Mouse (Mus musculus): ENCODE results near the gene Tomm34. TPM values are rescaled to one million over a fixed set of nuclear protein-coding genes. Genes with fewer than 3 reads are reported as not detected.

Gene Tomm34
- total and polyA plus RNA-seq, 3 experiments, result 18.5 to 28.7 (median 22.9) TPM

DNA sequence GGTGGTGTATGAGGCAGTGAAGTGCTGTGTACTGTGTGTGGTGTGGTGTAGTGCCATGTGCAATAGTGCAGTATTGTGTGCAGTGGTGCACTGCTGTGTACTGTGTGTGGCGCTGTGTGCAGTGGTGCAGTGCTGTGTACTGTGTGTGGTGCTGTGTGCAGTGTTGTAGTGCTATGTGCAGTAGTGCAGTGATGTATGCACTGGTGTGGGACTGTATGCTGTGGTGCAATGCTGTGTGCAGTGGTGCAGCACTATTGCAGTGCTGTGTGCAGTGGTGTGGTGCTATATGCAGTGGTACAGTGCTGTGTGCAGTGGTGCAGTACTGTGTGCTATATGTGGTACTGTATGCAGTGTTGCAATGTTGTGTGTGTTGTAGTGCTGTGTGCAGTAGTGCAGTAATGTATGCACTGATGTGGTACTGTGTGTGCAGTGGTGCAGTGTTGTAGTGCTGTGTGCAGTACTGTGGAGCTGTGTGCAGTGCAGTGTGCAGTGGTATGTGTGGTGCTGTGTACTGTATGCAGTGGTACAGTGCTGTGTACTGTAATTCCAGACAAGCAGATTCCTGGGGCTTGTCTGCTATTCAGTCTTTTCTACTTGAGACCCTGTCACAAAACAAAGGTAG lies 32.5 kb downstream of the Tomm34 start:
- Histone ChIP-seq H3K27me3 (ENCODE audit: control insufficient read depth, insufficient read depth, low read length) (no peaks in the 10 kb centered on the region), H3K27ac (no peak overlapping the region), H3K79me2 (replicated peaks; ENCODE audit: control insufficient read depth, insufficient read depth, low read length) (no peaks in the 10 kb centered on the region), H3K4me1 (ENCODE audit: control insufficient read depth, insufficient read depth, low read length) (no peaks in the 10 kb centered on the region), H3K4me3 (no peak overlapping the region), H3K9ac (ENCODE audit: low read depth, low read length) (no peak overlapping the region), H3K36me3 (ENCODE audit: control insufficient read depth, insufficient read depth, low read length) (no peaks in the 10 kb centered on the region)
- intact Hi-C loops (cut with DNase I), result no loop called here
- 96% methylated on average over 1 of the region's 1 CpGs for WGBS
- TF ChIP-seq CTCF (IDR thresholded peaks at IDR 0.05) (no peak), POLR2A (IDR thresholded peaks at IDR 0.05; ENCODE audit: insufficient read depth, low read depth, low read length) (no peak), EP300 (IDR thresholded peaks at IDR 0.05; ENCODE audit: insufficient read depth, low read depth, low read length) (no peak)
- DNase-seq, result no peak

DNA sequence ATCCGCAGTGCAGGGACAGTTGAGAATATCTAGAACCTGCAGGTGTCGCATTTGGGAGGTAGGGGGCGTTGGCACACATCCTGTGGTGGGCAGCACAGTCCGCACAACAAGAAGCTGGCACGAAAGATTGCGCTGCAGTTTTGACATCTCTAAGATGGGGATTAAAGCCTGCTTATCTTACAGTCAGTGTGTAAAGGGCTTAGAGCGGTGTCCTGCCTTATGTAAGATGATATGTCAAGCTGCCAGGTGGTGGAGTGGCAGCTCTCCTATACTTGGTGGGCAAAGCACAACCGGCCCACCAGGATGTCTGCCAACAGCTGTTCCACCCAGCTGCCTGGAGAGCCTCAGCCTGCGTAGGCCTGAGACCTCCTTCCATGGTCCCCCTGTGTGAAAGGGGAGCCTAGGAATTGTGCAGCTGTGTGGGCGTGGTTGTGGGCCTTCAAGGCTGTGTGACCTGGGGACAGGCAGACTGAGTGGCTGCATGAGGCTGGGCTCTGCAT lies 34.4 kb downstream of the Tomm34 start:
- H3K27me3 ChIP-seq (ENCODE audit: control insufficient read depth, insufficient read depth, low read length), result no peaks in the 10 kb centered on the region
- no peak overlapping the region for H3K27ac ChIP-seq
- H3K79me2 ChIP-seq (replicated peaks; ENCODE audit: control insufficient read depth, insufficient read depth, low read length), result no peaks in the 10 kb centered on the region
- intact Hi-C loops (cut with DNase I), result no loop called here
- H3K4me3 ChIP-seq, result no peak overlapping the region
- WGBS, result 45% methylated on average over 10 of the region's 10 CpGs
- no peak for TF ChIP-seq CTCF (IDR thresholded peaks at IDR 0.05)
- no peak overlapping the region for H3K9ac ChIP-seq (ENCODE audit: low read depth, low read length)
- no peaks in the 10 kb centered on the region for H3K36me3 ChIP-seq (ENCODE audit: control insufficient read depth, insufficient read depth, low read length)
- H3K4me1 ChIP-seq (ENCODE audit: control insufficient read depth, insufficient read depth, low read length), result no peaks in the 10 kb centered on the region
- no peak for DNase-seq

DNA sequence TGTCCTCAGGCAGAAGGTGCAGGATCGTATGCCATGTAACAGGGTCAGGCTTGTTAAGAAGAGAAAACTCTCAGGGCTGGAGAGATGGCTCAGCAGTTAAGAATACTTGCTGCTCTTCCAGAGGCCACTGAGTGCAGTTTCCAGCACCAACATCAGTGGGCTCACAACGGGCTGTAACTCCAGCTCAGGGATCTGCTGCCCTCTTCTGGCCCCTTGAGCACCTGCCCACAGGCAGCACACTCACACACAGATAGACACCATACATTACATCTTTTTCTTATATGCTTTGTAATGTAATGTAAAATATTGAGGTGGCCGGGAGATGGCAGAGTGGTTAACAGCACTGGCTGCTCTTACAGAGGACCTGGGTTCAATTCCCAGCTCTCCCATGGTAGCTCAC lies 38.0 kb downstream of the Tomm34 start:
- no peak for TF ChIP-seq POLR2A (IDR thresholded peaks at IDR 0.05; ENCODE audit: insufficient read depth, low read depth, low read length)
- no peak for DNase-seq
- Histone ChIP-seq H3K4me1 (ENCODE audit: control insufficient read depth, insufficient read depth, low read length) (no peaks in the 10 kb centered on the region), H3K4me3 (no peak overlapping the region), H3K27ac (no peak overlapping the region), H3K36me3 (ENCODE audit: control insufficient read depth, insufficient read depth, low read length) (no peaks in the 10 kb centered on the region), H3K27me3 (ENCODE audit: control insufficient read depth, insufficient read depth, low read length) (no peaks in the 10 kb centered on the region), H3K9ac (ENCODE audit: low read depth, low read length) (no peak overlapping the region), H3K79me2 (replicated peaks; ENCODE audit: control insufficient read depth, insufficient read depth, low read length) (no peaks in the 10 kb centered on the region)
- 96% methylated on average over 3 of the region's 3 CpGs for WGBS
- intact Hi-C loops (cut with DNase I), result no loop called here

DNA sequence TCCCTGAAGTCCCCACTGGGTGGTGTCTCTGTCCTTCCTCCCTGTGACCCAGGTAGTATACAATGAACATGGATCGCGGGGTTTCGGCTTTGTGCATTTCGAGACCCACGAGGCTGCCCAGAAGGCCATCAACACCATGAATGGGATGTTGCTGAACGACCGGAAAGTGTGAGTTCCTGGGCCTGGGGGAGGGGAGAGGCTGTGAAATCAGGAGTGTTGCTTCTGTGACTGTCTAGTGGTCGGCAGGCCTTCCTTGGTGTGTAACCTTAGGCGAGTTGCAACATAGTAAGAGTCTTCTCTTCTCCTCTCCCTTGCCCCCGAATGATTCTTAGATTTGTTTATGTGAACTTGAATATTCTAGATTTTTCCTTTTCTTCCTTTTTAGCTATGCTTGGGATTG lies 39.8 kb downstream of the Tomm34 start:
- Histone ChIP-seq H3K36me3 (ENCODE audit: control insufficient read depth, insufficient read depth, low read length) (no peaks in the 10 kb centered on the region), H3K27me3 (ENCODE audit: control insufficient read depth, insufficient read depth, low read length) (no peaks in the 10 kb centered on the region), H3K27ac (no peak overlapping the region), H3K79me2 (replicated peaks; ENCODE audit: control insufficient read depth, insufficient read depth, low read length) (no peaks in the 10 kb centered on the region), H3K4me3 (no peak overlapping the region), H3K4me1 (ENCODE audit: control insufficient read depth, insufficient read depth, low read length) (no peaks in the 10 kb centered on the region), H3K9ac (ENCODE audit: low read depth, low read length) (no peak overlapping the region)
- TF ChIP-seq CTCF (IDR thresholded peaks at IDR 0.05) (no peak), EP300 (IDR thresholded peaks at IDR 0.05; ENCODE audit: insufficient read depth, low read depth, low read length) (no peak), POLR2A (IDR thresholded peaks at IDR 0.05; ENCODE audit: insufficient read depth, low read depth, low read length) (no peak)
- 65% methylated on average over 10 of the region's 10 CpGs for WGBS
- no peak for DNase-seq
- intact Hi-C loops (cut with DNase I), result no loop called here

DNA sequence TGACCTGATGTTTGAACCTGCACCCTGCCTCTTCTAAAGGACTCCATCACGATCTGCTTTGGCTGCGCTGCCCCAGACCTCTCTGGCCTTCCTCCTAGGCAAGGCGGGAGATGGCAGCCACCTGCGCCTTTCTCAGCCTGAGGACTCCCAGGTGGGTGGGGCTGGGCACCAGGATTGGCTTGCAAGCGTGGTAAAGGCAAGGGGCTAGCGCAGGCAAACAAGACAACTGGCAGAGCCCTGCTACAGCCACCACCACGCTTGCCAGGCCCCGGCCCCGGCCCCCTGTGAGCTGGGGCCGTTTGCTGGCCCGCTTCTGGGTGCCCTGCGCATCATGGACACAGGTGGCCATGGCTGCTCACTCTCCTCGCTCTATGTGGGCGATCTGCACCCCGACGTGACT lies 45.8 kb downstream of the Tomm34 start, which contains the start of gene Pabpc1l:
Pabpc1l (plus strand) TSS at position 301 of the 400 bp plus-strand sequence.
- no peak within 1 kb of the TSS for H3K4me3 ChIP-seq
- H3K4me1 ChIP-seq (ENCODE audit: control insufficient read depth, insufficient read depth, low read length), result no peaks in the 10 kb centered on the region
- DNase-seq, result no peak
- H3K36me3 ChIP-seq (ENCODE audit: control insufficient read depth, insufficient read depth, low read length), result no peaks in the 10 kb centered on the region
- TF ChIP-seq EP300 (IDR thresholded peaks at IDR 0.05; ENCODE audit: insufficient read depth, low read depth, low read length) (no peak), CTCF (IDR thresholded peaks at IDR 0.05) (no peak), POLR2A (IDR thresholded peaks at IDR 0.05; ENCODE audit: insufficient read depth, low read depth, low read length) (no peak)
- WGBS, result 85% methylated on average over 16 of the region's 16 CpGs
- no peaks in the 10 kb centered on the region for H3K79me2 ChIP-seq (replicated peaks; ENCODE audit: control insufficient read depth, insufficient read depth, low read length)
- H3K27ac ChIP-seq, result no peak within 1 kb of the TSS
- intact Hi-C loops (cut with DNase I), result no loop called here
- no peaks in the 10 kb centered on the region for H3K27me3 ChIP-seq (ENCODE audit: control insufficient read depth, insufficient read depth, low read length)
- H3K9ac ChIP-seq (ENCODE audit: low read depth, low read length), result no peak within 1 kb of the TSS

DNA sequence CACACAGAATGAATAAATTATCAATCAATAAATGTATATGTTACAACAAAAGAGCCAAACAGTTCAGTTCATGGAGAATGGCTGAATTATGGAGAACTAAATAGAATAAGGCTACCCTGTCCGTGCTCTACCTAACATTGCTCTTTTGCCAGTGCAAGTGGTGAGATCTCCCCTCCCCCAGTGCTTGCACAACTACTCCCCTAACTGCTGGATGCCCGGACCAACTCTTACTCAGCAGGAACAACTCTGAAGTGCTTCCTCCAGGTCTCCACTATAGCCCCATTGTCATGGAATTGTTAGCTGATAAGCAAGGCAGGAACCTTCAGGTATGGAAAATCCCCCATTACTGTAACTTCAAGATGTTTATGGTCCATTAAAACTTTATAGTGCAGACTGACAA lies 48.9 kb downstream of the Tomm34 start:
- Histone ChIP-seq H3K4me1 (ENCODE audit: control insufficient read depth, insufficient read depth, low read length) (no peaks in the 10 kb centered on the region), H3K9ac (ENCODE audit: low read depth, low read length) (no peak overlapping the region), H3K4me3 (no peak overlapping the region), H3K27me3 (ENCODE audit: control insufficient read depth, insufficient read depth, low read length) (no peaks in the 10 kb centered on the region), H3K36me3 (ENCODE audit: control insufficient read depth, insufficient read depth, low read length) (no peaks in the 10 kb centered on the region), H3K79me2 (replicated peaks; ENCODE audit: control insufficient read depth, insufficient read depth, low read length) (no peaks in the 10 kb centered on the region), H3K27ac (no peak overlapping the region)
- TF ChIP-seq CTCF (IDR thresholded peaks at IDR 0.05) (no peak), EP300 (IDR thresholded peaks at IDR 0.05; ENCODE audit: insufficient read depth, low read depth, low read length) (no peak), POLR2A (IDR thresholded peaks at IDR 0.05; ENCODE audit: insufficient read depth, low read depth, low read length) (no peak)
- DNase-seq, result no peak
- 48% methylated on average over 2 of the region's 2 CpGs for WGBS
- intact Hi-C loops (cut with DNase I), result no loop called here

All from heart, adult 2 months (tissue).